Mouse (Mus musculus) olfactory bulb, adult 2 months (tissue): ENCODE results near the gene Nrxn2.

ENCODE experiments used
- CTCF ChIP-seq: fragments of 200-500 bp; IDR thresholded peaks from 2 replicates; pipeline ENCODE4 v1.5.1; 2012; ENCODE audit warnings: low read depth, mild to moderate bottlenecking, low read length, moderate library complexity; ENCODE audit not compliant: insufficient read depth
- POLR2A ChIP-seq: fragments of 200-500 bp; IDR thresholded peaks from 2 replicates; pipeline ENCODE4 v1.6.1; 2012; ENCODE audit warnings: mild to moderate bottlenecking, low read depth, low read length, moderate library complexity; ENCODE audit not compliant: insufficient read depth

DNA sequence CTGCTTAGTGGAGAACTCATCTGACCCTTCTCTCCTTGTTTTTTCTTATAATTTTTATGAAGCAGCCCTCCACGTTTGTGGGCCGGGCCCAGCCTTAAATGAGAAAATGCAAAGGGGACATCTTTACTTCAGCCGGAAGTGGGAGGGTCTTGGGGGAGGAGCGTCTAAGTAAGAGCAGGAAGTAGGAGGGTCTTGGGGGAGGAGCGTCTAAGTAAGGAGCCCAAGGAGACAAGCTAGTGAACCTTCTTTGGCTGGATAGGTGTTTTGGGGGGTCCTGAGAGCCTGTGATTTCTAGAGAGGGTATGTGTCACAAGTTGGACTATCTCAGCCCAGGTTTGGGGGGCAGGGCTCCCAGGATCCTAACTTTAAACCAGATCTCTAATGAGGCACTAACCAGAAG is 96.9 kb downstream of the Nrxn2 start:
- TF ChIP-seq CTCF (no peak), POLR2A (no peak)
